Mouse (Mus musculus) limb, embryonic 13.5 days (tissue): ENCODE results near the gene Hbp1. TPM values are rescaled to one million over a fixed set of nuclear protein-coding genes. Genes with fewer than 3 reads are reported as not detected.

Experiments used
- ATAC-seq: fragments of 200-750 bp; cut with Nextera tagmentation; 2 replicates; pipeline ENCODE4 v1.8.0; 2017; ENCODE audit warnings: low read depth, moderate number of reproducible peaks, moderate TSS enrichment; ENCODE audit not compliant: low FRiP score
- H3K27ac ChIP-seq: fragments of 300-500 bp; sonication (generic); 2 replicates; pipeline ENCODE4 v1.5.1; 2015; ENCODE audit warnings: inconsistent platforms, mild to moderate bottlenecking, moderate library complexity
- H3K27me3 ChIP-seq: fragments of 300-500 bp; sonication (generic); 2 replicates; pipeline ENCODE4 v1.6.1; 2015; ENCODE audit warnings: mild to moderate bottlenecking, inconsistent platforms
- H3K36me3 ChIP-seq: fragments of 300-500 bp; sonication (generic); 2 replicates; pipeline ENCODE4 v1.6.1; 2015; ENCODE audit warnings: inconsistent platforms, mild to moderate bottlenecking, moderate library complexity
- H3K4me1 ChIP-seq: fragments of 300-500 bp; sonication (generic); 2 replicates; pipeline ENCODE4 v1.6.1; 2015; ENCODE audit warnings: inconsistent platforms
- H3K4me2 ChIP-seq: fragments of 300-500 bp; sonication (generic); replicated peaks from 2 replicates; pipeline ENCODE4 v1.6.1; 2015; ENCODE audit warnings: inconsistent platforms, mild to moderate bottlenecking, moderate library complexity
- H3K4me3 ChIP-seq: fragments of 300-500 bp; sonication (generic); 2 replicates; pipeline ENCODE4 v1.5.1; 2015; ENCODE audit warnings: moderate library complexity, mild to moderate bottlenecking, inconsistent platforms
- H3K9ac ChIP-seq: fragments of 300-500 bp; sonication (generic); 2 replicates; pipeline ENCODE4 v1.6.1; 2015; ENCODE audit warnings: mild to moderate bottlenecking, inconsistent platforms
- H3K9me3 ChIP-seq: fragments of 300-500 bp; sonication (generic); 2 replicates; pipeline ENCODE4 v1.6.1; 2016; ENCODE audit warnings: inconsistent platforms
- WGBS: fragments of 180-500 bp; shearing (Covaris S2); methylation state at CpG from one replicate; pipeline ENCODE4 v1.1.7; 2015; 5-methylcytosine and 5-hydroxymethylcytosine counted together
- polyA plus RNA-seq: library from polyadenylated mRNA; unstranded; fragments of >200 nt; fragmentation: Nextera tagmentation; extraction: Ambion mirVana; gene quantifications from 2 replicates; pipeline ENCODE4 v1.2.1, GENCODE M21; 2015

The Hbp1 gene
- 148 and 149 TPM in 2 replicates for polyA plus RNA-seq

DNA sequence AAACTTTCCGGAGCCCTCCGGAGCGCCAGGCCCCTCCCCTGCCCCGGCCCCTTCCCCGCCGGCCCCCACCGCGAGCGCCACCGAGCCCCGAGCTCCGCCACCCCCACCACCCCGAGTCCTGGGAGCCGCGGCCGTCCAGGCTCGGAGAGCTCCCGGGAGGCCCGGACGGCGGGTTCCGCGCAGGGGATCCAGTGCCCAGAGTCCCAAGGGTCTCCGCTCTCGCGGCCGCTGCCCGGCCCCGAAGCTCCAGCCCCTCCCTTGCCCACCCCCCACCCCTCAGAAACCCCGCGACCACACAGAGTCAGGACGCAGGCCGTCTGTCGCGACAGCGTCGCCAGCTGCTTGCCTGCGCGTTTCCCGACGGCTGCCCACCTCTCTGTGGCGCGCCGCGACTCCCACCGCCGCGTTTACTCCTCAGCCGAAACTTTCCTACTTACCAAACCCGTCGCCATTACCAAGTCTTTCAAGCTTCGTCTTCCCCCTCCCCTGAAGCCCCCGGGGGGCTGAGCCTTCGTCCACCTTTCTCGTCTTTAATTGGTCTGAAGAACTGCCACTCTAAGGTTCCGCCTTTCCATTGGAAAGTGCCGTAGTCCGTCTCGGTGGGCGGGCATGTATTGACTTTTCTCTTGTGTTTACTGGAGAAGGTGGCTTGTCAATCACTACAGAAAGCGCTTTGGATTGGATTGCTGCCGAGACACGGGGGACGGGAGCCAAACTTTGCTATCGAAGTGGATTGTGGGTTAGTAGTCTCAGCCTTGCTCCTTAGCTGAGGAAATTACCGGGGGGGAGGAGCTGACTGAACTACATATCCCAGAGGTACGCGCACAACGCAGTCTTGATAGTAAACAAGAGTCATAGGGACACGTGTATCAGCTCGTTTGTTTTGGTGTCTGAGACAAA lies at the start of gene Hbp1:
Gene Hbp1, minus strand, starts transcription at position 777 of the 900 bp plus-strand sequence.
- Histone ChIP-seq H3K4me1 (peaks cover 9% of the 10 kb centered on the region; the same call in 1 of the 2 replicates), H3K27me3 (no peaks in the 10 kb centered on the region), H3K36me3 (no peaks in the 10 kb centered on the region), H3K9me3 (no peaks in the 10 kb centered on the region), H3K4me2 (peak within 1 kb of the TSS; percentile 70), H3K27ac (peak within 1 kb of the TSS; percentile 99), H3K4me3 (peak within 1 kb of the TSS; percentile 82), H3K9ac (peak within 1 kb of the TSS; percentile 93)
- peak; percentile 96 for ATAC-seq
- 0% methylated on average over 49 of the region's 71 CpGs for WGBS

DNA sequence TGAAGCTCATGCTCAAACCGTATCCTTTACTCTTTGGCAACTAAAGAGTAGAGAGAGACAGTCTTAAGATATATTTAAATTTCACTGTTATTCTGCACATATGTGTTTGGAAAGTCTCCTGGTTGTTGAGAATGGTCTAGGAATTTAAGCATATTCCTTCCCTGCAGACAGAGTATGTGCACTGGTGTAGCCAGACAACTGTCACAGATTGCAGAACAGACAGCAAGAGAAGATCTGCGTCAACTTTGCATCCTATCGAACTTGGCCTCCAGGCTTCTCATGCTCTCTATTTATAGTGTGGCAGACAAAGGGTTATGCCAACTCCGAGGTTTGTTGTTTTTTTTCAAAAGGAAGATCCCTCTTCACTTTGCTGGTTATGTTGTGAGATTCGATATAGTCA lies 48.4 kb upstream of the Hbp1 start:
- Histone ChIP-seq H3K4me2 (no peak overlapping the region), H3K27ac (no peak overlapping the region), H3K9ac (no peak overlapping the region), H3K4me3 (no peak overlapping the region), H3K27me3 (no peaks in the 10 kb centered on the region), H3K36me3 (no peaks in the 10 kb centered on the region), H3K4me1 (no peaks in the 10 kb centered on the region), H3K9me3 (no peaks in the 10 kb centered on the region)
- no peak for ATAC-seq
- WGBS: 92% methylated on average over 5 of the region's 5 CpGs

DNA sequence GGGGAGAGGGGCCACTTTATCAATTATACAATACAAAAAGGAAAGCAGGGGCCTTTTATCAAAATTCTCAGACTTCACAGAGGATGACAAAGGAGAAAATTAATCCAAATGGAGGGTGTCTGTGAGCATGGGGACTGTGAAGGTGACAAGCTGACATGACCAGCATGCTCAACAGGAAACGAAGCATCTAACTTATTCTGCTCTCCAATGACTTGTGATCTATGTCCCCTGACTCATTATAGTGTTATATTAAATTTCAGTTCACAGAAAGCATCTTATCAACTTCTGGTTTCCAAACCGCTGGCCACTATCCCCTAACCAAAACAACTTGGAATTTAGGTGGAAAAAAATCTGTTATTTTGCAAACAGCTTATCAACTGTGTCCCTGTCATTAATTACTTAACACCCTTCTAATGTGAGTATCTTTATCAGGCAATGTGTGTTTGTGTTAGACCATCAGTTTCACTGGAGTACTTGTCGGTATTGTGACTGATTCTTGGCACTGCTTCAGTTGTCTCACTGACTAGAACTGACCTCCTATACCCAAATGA lies 47.1 kb upstream of the Hbp1 start:
- H3K27ac ChIP-seq: no peak overlapping the region
- H3K36me3 ChIP-seq: no peaks in the 10 kb centered on the region
- no peak overlapping the region for H3K4me2 ChIP-seq
- H3K4me3 ChIP-seq: no peak overlapping the region
- H3K9me3 ChIP-seq: no peaks in the 10 kb centered on the region
- no peak overlapping the region for H3K9ac ChIP-seq
- 80% methylated on average over 3 of the region's 3 CpGs for WGBS
- no peak for ATAC-seq
- H3K4me1 ChIP-seq: no peaks in the 10 kb centered on the region
- H3K27me3 ChIP-seq: no peaks in the 10 kb centered on the region

DNA sequence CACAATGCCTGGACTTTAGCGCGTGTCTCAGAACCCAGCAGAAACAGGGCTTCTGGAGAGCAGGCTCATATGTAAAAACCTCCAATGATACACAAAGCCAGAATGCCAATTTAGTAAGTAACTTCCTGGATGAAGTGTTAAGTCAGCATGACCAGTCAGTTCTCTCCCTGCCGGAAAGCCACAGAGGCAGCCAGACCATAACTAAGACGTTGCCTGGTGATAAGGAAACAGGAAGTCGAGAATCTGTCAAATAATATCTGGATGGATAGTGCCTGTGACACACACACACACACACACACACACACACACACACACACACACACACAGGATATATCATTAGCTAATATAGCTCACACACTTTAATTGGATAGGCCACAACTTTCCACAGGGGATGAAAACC lies 46.5 kb upstream of the Hbp1 start:
- no peak for ATAC-seq
- Histone ChIP-seq H3K9me3 (no peaks in the 10 kb centered on the region), H3K4me2 (no peak overlapping the region), H3K27me3 (no peaks in the 10 kb centered on the region), H3K4me1 (no peaks in the 10 kb centered on the region), H3K9ac (no peak overlapping the region), H3K27ac (no peak overlapping the region), H3K36me3 (no peaks in the 10 kb centered on the region), H3K4me3 (no peak overlapping the region)
- 81% methylated on average over 5 of the region's 5 CpGs for WGBS

DNA sequence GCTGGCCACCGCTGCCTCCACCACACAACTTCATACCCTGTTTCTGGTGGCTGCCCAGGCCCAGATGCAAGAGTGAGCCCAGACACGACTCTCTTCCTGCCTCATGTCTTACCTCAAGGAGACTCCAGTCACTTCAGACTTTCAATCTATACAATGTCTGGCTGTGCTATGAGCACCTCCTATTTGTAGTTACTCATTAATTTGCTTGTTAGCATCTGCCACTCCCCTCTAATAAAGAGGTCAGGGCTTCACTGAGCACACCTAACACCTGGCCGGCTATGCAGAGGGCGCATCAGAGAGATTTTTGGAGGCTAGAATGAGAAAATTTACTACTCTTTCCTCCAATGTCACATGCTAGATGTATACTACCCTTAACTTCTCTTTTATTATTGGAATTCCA lies 40.2 kb upstream of the Hbp1 start:
- WGBS: 84% methylated on average over 4 of the region's 4 CpGs
- Histone ChIP-seq H3K27me3 (no peaks in the 10 kb centered on the region), H3K36me3 (no peaks in the 10 kb centered on the region), H3K4me3 (no peak overlapping the region), H3K4me2 (no peak overlapping the region), H3K9ac (no peak overlapping the region), H3K9me3 (no peaks in the 10 kb centered on the region), H3K4me1 (no peaks in the 10 kb centered on the region), H3K27ac (no peak overlapping the region)
- ATAC-seq: no peak

DNA sequence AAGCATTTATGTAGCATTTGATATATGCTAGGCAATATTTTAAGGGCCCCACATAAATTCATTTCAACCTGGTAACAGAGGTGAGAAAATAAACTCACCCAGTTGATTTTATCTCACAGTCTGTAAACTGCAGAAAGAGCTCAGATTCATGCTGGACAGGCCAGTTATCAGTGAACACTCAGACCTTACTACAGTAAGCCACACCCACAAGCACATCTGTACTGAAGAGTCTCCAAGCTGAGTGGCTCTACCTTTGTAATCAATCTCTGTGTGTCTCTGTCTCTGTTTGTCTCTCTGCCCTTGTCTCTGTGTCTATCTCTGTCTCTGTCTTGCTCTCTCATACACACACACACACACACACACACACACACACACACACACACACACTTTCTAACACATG lies 39.4 kb upstream of the Hbp1 start:
- H3K9ac ChIP-seq: no peak overlapping the region
- no peak for ATAC-seq
- H3K4me1 ChIP-seq: 0 out of 2 replicates have a peak, but pooled peaks cover 2% of the 10 kb centered on the region
- H3K36me3 ChIP-seq: no peaks in the 10 kb centered on the region
- H3K27ac ChIP-seq: no peak overlapping the region
- H3K27me3 ChIP-seq: no peaks in the 10 kb centered on the region
- no peak overlapping the region for H3K4me3 ChIP-seq
- no peak overlapping the region for H3K4me2 ChIP-seq
- no peaks in the 10 kb centered on the region for H3K9me3 ChIP-seq

DNA sequence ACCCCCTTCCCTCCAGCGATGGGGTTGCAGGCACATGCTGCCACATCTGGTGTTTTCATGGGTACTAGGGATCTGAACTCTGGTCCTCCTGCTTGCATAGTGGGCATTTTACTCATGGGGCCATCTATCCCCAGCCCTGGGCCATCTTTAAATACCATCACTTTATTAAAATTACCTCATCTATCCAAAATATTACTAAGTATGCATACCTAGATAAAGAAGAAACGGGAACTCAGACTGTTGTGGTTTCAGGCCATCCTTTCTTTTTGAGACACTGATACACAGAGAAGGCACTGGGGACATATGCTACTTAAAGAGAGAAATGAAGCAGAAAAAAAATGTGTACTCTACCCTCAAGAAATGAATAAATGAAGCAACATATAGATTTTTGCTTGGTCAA lies 36.1 kb upstream of the Hbp1 start:
- 0 out of 2 replicates have a peak, but pooled peaks cover 8% of the 10 kb centered on the region for H3K4me1 ChIP-seq
- H3K36me3 ChIP-seq: no peaks in the 10 kb centered on the region
- H3K4me2 ChIP-seq: no peak overlapping the region
- H3K27ac ChIP-seq: no peak overlapping the region
- no peak for ATAC-seq
- 93% methylated on average over 2 of the region's 2 CpGs for WGBS
- no peaks in the 10 kb centered on the region for H3K27me3 ChIP-seq
- H3K4me3 ChIP-seq: no peak overlapping the region
- H3K9me3 ChIP-seq: no peaks in the 10 kb centered on the region
- no peak overlapping the region for H3K9ac ChIP-seq

DNA sequence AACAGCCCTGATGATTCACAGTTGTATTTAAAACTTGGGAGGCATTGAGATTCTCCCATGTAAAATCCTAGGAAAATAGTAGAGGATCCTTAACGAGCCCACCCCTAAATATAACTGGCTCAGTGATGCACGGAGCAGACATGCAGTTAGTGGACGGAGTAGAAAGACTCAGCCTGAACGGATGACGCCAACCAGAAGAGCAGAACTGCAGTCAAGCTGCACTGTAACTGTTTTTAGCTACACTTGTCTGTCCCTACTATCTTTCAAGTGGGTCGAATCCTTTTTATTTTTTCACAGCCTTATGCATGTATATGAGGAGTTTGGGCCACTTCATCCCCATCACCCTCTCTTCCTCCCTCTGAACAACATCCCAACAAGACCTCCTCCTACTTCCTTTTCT lies 35.4 kb upstream of the Hbp1 start:
- Histone ChIP-seq H3K27ac (no peak overlapping the region), H3K4me3 (no peak overlapping the region), H3K27me3 (no peaks in the 10 kb centered on the region), H3K9me3 (no peaks in the 10 kb centered on the region), H3K4me2 (no peak overlapping the region), H3K36me3 (no peaks in the 10 kb centered on the region), H3K9ac (no peak overlapping the region), H3K4me1 (0 out of 2 replicates have a peak, but pooled peaks cover 8% of the 10 kb centered on the region)
- 81% methylated on average over 6 of the region's 6 CpGs for WGBS
- ATAC-seq: no peak

DNA sequence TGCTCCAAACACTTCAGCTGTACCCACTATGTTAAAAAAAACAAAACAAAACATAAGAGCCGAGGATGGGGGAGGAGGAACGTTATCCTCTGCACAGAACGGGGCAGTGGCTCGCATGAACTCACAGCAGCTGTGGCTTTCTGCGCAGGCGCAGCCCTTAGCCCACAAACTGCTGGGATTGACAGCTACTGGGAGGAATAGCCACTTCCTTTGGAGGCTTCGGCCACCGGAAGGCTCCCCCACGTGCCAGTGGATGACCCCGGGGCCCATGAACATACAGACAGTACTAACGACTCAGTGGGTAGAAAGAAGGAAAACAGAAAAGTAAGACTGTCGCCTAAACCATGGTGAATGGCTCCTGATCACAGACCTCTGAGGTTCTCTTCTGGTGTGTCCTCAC lies 34.3 kb upstream of the Hbp1 start:
- Histone ChIP-seq H3K4me2 (no peak overlapping the region), H3K4me3 (no peak overlapping the region), H3K9ac (no peak overlapping the region), H3K36me3 (no peaks in the 10 kb centered on the region), H3K9me3 (no peaks in the 10 kb centered on the region), H3K27me3 (no peaks in the 10 kb centered on the region), H3K27ac (no peak overlapping the region), H3K4me1 (0 out of 2 replicates have a peak, but pooled peaks cover 8% of the 10 kb centered on the region)
- ATAC-seq: no peak
- WGBS: 71% methylated on average over 12 of the region's 12 CpGs

DNA sequence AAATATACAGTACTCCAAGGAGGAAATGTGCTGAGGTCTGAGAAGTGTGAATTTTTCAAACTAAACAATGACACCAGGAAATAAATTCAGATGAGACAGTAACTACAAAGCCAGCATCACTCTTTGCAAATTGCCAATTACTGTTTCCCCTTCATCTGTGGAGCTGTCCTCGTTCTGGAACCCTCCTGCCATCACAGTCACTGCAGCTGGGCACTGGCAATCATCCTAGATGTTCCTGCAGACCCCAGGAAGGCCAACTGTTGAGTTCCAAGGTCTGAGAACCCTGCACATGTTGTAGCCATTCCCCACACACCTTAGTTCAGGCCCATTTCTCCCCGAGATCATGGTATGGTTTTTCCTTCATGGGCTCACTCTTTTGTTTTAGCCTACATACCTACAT lies 33.9 kb upstream of the Hbp1 start:
- Histone ChIP-seq H3K27me3 (no peaks in the 10 kb centered on the region), H3K4me1 (0 out of 2 replicates have a peak, but pooled peaks cover 8% of the 10 kb centered on the region), H3K4me2 (no peak overlapping the region), H3K9me3 (no peaks in the 10 kb centered on the region), H3K36me3 (no peaks in the 10 kb centered on the region), H3K9ac (no peak overlapping the region), H3K27ac (no peak overlapping the region), H3K4me3 (no peak overlapping the region)
- WGBS: 45% methylated on average over 2 of the region's 2 CpGs
- ATAC-seq: no peak

DNA sequence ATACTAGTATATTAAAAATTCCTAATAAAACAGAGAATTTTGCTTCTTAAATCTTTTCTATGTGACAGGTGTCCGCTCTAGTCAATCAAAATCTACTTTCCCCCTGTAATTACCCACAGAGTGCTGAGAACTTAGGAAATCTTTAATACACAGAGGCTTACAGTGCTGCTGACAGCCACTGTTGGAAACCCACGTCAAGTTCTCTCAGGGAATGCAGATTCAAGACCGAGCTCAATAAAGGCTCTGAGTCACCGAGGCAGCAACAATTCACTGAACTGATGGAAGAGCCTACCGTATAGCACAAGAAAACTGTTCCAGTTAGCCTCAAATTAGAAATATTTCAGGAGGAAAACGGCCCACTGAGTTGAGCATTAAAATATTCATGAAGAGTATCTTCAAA lies 33.4 kb upstream of the Hbp1 start:
- Histone ChIP-seq H3K4me3 (no peak overlapping the region), H3K9me3 (no peaks in the 10 kb centered on the region), H3K4me1 (0 out of 2 replicates have a peak, but pooled peaks cover 8% of the 10 kb centered on the region), H3K9ac (no peak overlapping the region), H3K27me3 (no peaks in the 10 kb centered on the region), H3K36me3 (no peaks in the 10 kb centered on the region), H3K27ac (no peak overlapping the region), H3K4me2 (no peak overlapping the region)
- 68% methylated on average over 6 of the region's 6 CpGs for WGBS
- ATAC-seq: no peak

DNA sequence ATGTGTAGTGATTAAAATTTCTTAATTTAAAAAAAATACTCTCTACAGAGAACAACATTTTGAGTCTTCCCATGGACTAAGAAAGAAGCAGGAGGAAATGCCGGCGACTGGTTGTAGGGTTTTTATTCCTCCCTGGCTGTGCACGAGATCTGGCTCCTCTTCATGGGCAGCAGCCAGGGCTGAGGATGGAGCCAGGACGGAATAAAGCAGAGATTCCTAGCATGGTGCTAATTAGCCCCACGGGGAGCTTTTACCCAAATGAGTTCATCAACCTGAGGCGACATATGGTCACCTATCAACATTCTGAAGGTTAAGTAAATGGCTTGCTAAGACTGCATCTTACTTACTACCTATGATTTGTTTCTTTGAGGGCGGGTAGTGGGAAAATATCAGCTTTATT lies 32.9 kb upstream of the Hbp1 start:
- WGBS: 37% methylated on average over 7 of the region's 7 CpGs
- H3K9ac ChIP-seq: no peak overlapping the region
- no peaks in the 10 kb centered on the region for H3K27me3 ChIP-seq
- no peak overlapping the region for H3K4me2 ChIP-seq
- no peaks in the 10 kb centered on the region for H3K9me3 ChIP-seq
- no peak for ATAC-seq
- H3K27ac ChIP-seq: no peak overlapping the region
- 0 out of 2 replicates have a peak, but pooled peaks cover 8% of the 10 kb centered on the region for H3K4me1 ChIP-seq
- no peaks in the 10 kb centered on the region for H3K36me3 ChIP-seq
- no peak overlapping the region for H3K4me3 ChIP-seq
